Mouse (Mus musculus) retina, embryonic 14.5 days (tissue): ENCODE measurements around the gene Tmem170.

Experiments used
- DNase-seq: peaks from one replicate; pipeline ENCODE4 v3.0.0-alpha.2; 2015; ENCODE audit warnings: low spot score

Gene Tmem170

GRCm38 (mm10) chr8:111813818-111814217, 62.7 kb downstream of the Tmem170 start:
- no peak for DNase-seq
